Mouse (Mus musculus) stomach, postnatal 0 days (tissue): ENCODE measurements around the gene Glrx3. TPM values are rescaled to one million over a fixed set of nuclear protein-coding genes. Genes with fewer than 3 reads are reported as not detected.

ENCODE experiments used
- ATAC-seq: fragments of 200-750 bp; cut with Nextera tagmentation; 2 replicates; pipeline ENCODE4 v1.8.0; 2017; ENCODE audit not compliant: low FRiP score, low TSS enrichment
- DNase-seq: peaks from one replicate; pipeline ENCODE4 v3.0.0-alpha.2; 2016; ENCODE audit warnings: low spot score
- H3K27ac ChIP-seq: fragments of 300-500 bp; sonication (generic); replicated peaks from 2 replicates; pipeline ENCODE4 v1.5.1; 2014; ENCODE audit warnings: mild to moderate bottlenecking, control low read depth
- H3K27me3 ChIP-seq: fragments of 300-500 bp; sonication (generic); 2 replicates; pipeline ENCODE4 v1.6.1; 2014; ENCODE audit warnings: low read length; ENCODE audit not compliant: control insufficient read depth, insufficient read depth
- H3K36me3 ChIP-seq: fragments of 300-500 bp; sonication (generic); 2 replicates; pipeline ENCODE4 v1.6.1; 2014; ENCODE audit warnings: low read length, mixed read lengths; ENCODE audit not compliant: control insufficient read depth, insufficient read depth
- H3K4me1 ChIP-seq: fragments of 300-500 bp; sonication (generic); replicated peaks from 2 replicates; pipeline ENCODE4 v1.6.1; 2014; ENCODE audit warnings: antibody characterized with exemption; ENCODE audit not compliant: control insufficient read depth, insufficient read depth
- H3K4me2 ChIP-seq: fragments of 300-500 bp; sonication (generic); replicated peaks from 2 replicates; pipeline ENCODE4 v1.6.1; 2014; ENCODE audit warnings: low read depth, mild to moderate bottlenecking, control low read depth, moderate library complexity
- H3K4me3 ChIP-seq: fragments of 300-500 bp; sonication (generic); 2 replicates; pipeline ENCODE4 v1.5.1; 2014; ENCODE audit warnings: low read depth, low read length, control low read depth
- H3K9ac ChIP-seq: fragments of 300-500 bp; sonication (generic); 2 replicates; pipeline ENCODE4 v1.6.1; 2014; ENCODE audit warnings: mild to moderate bottlenecking, low read length, control low read depth, mixed read lengths
- H3K9me3 ChIP-seq: fragments of 300-500 bp; sonication (generic); 2 replicates; pipeline ENCODE4 v1.6.1; 2016; ENCODE audit warnings: low read length; ENCODE audit not compliant: control insufficient read depth
- CTCF ChIP-seq: IDR thresholded peaks from 2 replicates; pipeline ENCODE4 v1.5.1; 2016; ENCODE audit warnings: antibody characterized with exemption, low read depth, mild to moderate bottlenecking, moderate library complexity
- EP300 ChIP-seq: optimal IDR thresholded peaks from 2 replicates; pipeline ENCODE3; 2016; ENCODE audit warnings: antibody characterized with exemption
- WGBS: fragments of 180-500 bp; shearing (Covaris S2); extraction: QIAGEN DNeasy Blood & Tissue Kit; methylation state at CpG from one replicate; pipeline ENCODE4 v1.1.7; 2014; 5-methylcytosine and 5-hydroxymethylcytosine counted together
- polyA plus RNA-seq: library from polyadenylated mRNA; unstranded; fragments of >200 nt; fragmentation: Nextera tagmentation; extraction: Ambion mirVana; gene quantifications from 2 replicates; pipeline ENCODE4 v1.2.1, GENCODE M21; 2015

Gene Glrx3
- polyA plus RNA-seq, 1 experiment from 2014 or later, result 149 TPM

DNA sequence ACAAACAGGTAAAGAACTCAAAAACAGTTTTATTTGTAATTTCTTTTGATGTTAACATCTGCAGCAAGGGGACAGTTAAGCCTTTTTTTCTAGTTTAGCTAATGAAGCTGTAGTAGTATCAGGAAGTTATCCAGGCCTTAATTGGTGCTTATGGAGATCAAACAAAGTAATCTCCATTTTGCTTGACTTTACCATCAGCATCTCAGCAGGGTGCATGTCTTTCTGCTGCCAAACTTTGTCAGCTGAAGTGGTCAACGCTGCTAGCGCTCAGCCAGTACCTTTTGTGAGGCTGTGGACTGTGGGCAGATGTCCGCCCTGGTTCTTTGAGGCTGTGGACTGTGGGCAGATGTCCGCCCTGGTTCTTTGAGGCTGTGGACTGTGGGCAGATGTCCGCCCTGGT is 24.0 kb downstream of the Glrx3 start:
- TF ChIP-seq CTCF (no peak), EP300 (no peak)
- 85% methylated on average over 5 of the region's 5 CpGs for whole genome bisulfite sequencing
- Histone ChIP-seq H3K4me3 (no peak overlapping the region), H3K9me3 (no peaks in the 10 kb centered on the region), H3K9ac (no peak overlapping the region), H3K27ac (no peak overlapping the region), H3K4me2 (no peak overlapping the region), H3K4me1 (no peaks in the 10 kb centered on the region), H3K36me3 (peaks cover 14% of the 10 kb centered on the region), H3K27me3 (no peaks in the 10 kb centered on the region)
- ATAC-seq, result no peak
- DNase-seq, result no peak

DNA sequence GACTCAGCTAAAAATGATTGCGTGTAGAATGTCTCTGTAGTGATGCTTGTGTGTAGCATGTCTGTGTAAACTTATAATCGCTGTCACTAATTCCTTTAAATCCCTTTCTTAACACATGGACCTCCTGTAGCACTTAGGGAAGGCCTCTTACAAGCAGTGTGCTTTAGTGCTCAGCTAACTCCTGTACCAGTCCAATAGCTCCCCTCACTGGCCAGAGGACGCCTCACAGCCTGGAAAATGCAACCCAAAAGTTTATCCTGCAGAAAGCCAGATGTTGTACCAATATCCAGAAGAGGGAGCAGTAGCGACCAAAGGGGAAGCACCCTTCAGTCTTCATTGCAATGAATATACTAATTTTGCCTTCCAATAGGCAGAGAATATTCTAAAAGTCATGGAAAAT is 30.8 kb downstream of the Glrx3 start:
- DNase-seq (peak; percentile 54), ATAC-seq (no peak; the same call in 1 of the 2 replicates)
- Histone ChIP-seq H3K4me3 (no peak overlapping the region), H3K4me2 (no peak overlapping the region), H3K9me3 (no peaks in the 10 kb centered on the region), H3K27ac (no peak overlapping the region), H3K36me3 (peaks cover 20% of the 10 kb centered on the region), H3K9ac (no peak overlapping the region), H3K4me1 (no peaks in the 10 kb centered on the region), H3K27me3 (no peaks in the 10 kb centered on the region)
- TF ChIP-seq EP300 (no peak), CTCF (peak; percentile 76)
- WGBS, result 65% methylated on average over 4 of the region's 4 CpGs

DNA sequence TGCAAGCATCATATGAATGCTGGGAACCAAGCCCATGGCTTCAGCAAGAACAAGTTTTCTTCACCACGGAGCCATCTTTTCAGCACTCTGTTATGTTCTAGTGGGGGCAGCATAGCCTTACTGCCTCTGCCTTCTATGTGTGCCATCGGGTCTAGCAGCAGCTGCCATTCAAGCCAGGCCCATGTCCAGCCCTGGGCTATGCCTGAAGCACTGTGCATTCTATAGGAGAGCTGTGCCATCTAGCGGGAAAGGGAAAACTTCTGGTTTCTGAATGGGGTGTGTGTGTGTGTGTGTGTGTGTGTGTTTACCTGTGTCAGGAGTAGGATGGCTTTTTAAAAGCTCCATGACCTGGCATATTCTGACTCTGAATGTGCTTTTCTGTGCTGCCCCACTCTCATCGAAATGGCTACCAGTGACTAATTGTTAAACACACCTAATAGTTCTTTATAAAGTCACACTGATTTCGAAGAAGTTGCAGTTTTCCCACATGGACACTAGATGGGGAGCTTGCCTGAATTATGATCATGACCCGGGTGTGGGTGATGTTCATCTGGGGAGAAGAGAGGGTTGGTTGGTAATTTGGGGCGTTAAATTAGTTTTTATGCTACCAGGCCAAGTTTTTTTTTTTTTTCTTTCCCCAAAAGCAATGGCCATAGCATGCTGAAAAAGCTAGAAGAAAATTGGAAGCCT is 34.2 kb downstream of the Glrx3 start:
- no peak overlapping the region for H3K4me3 ChIP-seq
- H3K36me3 ChIP-seq, result peaks cover 6% of the 10 kb centered on the region; the same call in 1 of the 2 replicates
- no peak for DNase-seq
- no peaks in the 10 kb centered on the region for H3K4me1 ChIP-seq
- H3K9me3 ChIP-seq, result no peaks in the 10 kb centered on the region
- 0 out of 2 replicates have a peak, but pooled peaks have one; percentile 40 for ATAC-seq
- 48% methylated on average over 7 of the region's 7 CpGs for WGBS
- no peaks in the 10 kb centered on the region for H3K27me3 ChIP-seq
- H3K9ac ChIP-seq, result no peak overlapping the region
- H3K4me2 ChIP-seq, result no peak overlapping the region
- H3K27ac ChIP-seq, result no peak overlapping the region
- TF ChIP-seq CTCF (peak; percentile 50), EP300 (no peak)

DNA sequence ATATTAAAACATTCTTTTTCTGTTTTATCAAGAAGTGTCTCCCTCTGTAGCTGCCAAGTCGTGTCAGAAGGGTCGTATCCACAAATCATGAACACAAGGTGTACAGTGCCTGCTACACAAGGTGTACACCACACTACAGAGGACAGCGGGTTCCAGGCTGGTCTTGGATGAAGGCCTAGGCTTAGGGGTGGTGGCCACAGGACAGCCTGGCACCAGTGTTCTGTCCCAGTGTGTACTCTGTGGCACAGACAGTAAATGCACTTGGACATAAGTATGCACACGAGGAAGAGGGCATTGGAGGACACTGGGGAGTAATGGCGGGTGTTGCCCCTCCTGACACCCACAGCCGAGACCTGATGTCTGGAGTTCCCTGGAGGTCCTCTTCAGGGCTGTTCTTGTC is 34.7 kb downstream of the Glrx3 start:
- 73% methylated on average over 6 of the region's 6 CpGs for WGBS

DNA sequence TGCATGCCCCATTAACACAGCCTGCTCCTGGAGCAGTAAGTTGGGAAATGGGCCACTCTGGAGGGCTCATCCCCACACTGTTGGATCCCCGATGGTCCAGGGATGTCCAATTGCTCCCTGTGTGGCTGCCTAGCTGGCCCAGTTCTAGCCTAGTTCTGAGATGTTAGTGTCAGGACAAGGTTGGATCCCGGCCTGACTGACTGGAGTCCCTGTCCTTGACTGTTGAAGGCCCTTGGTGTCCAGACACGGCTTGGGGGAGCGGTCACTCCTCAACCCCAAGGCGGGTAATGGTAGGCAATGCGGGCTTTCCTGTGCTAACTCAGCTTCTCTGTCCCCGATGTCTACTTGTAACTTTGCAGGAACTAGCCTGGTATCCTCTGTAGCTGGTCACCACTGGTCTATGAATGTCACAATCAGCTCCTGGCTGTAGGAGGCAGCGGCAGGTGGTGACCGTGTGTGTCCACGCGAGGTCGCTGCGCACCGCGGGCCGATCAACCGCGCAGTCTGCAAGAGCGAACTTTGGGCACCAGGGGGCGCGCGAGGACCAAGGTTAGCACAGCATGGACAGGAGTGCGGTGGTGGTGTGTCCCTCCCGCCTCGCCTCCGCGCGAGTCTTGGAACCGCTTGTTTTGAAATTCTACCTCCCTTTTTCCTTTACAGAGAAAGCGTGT is 40.7 kb downstream of the Glrx3 start:
- 14% methylated on average over 30 of the region's 30 CpGs for WGBS
- Histone ChIP-seq H3K9me3 (no peaks in the 10 kb centered on the region), H3K27me3 (no peaks in the 10 kb centered on the region)

More for the DNA sequence above, 34.7 kb downstream of the Glrx3 start:
- Histone ChIP-seq H3K36me3 (peaks cover 6% of the 10 kb centered on the region; the same call in 1 of the 2 replicates), H3K9ac (no peak overlapping the region), H3K4me3 (no peak overlapping the region), H3K27me3 (no peaks in the 10 kb centered on the region), H3K4me2 (no peak overlapping the region), H3K4me1 (no peaks in the 10 kb centered on the region), H3K27ac (no peak overlapping the region), H3K9me3 (no peaks in the 10 kb centered on the region)
- TF ChIP-seq EP300 (no peak), CTCF (no peak)
- no peak for DNase-seq
- ATAC-seq, result no peak

DNA sequence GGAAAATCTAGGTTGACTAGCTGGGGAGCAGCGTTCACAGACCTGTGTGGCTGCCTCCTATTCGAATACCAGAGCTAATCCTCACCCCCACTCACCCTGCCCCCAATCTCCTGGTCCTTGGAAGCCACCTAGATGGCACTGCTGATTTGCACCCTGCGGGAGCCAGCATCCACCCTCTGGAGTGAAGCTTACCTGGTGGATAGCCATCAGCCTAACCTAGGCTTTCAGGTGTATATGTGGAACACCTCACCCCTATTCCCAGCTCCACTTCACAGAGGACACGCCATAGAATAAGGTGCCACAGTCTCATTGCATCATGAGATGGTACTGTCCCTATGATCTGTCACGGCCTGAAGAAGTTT is 41.2 kb downstream of the Glrx3 start:
- Histone ChIP-seq H3K27ac (no peak overlapping the region), H3K9ac (no peak overlapping the region), H3K36me3 (no peaks in the 10 kb centered on the region), H3K4me1 (no peaks in the 10 kb centered on the region), H3K27me3 (no peaks in the 10 kb centered on the region), H3K4me3 (peak overlapping the region; percentile 18), H3K9me3 (no peaks in the 10 kb centered on the region), H3K4me2 (0 out of 2 replicates have a peak overlapping the region, but pooled peaks have one; percentile 18)
- DNase-seq (no peak), ATAC-seq (peak; percentile 43; the same call in 1 of the 2 replicates)
- TF ChIP-seq CTCF (no peak), EP300 (no peak)
- WGBS, result 26% methylated on average over 5 of the region's 5 CpGs

More for the DNA sequence above, 40.7 kb downstream of the Glrx3 start:
- Histone ChIP-seq H3K9ac (no peak overlapping the region), H3K4me2 (0 out of 2 replicates have a peak overlapping the region, but pooled peaks have one; percentile 18), H3K27ac (no peak overlapping the region), H3K4me3 (peak overlapping the region; percentile 18), H3K36me3 (no peaks in the 10 kb centered on the region), H3K4me1 (no peaks in the 10 kb centered on the region)
- peak; percentile 100 for TF ChIP-seq CTCF
- TF ChIP-seq EP300, result no peak
- DNase-seq (peak; percentile 97), ATAC-seq (peak; percentile 94)
